Mouse (Mus musculus) fibroblast of lung, adult 2 months (primary cell): ENCODE measurements around the gene Adcy10.

Experiments
- DNase-seq: peaks from one replicate; pipeline ENCODE4 v3.0.0-alpha.2; 2011; ENCODE audit warnings: low read depth

Adcy10 gene

GRCm38 (mm10) chr1:165484688-165485233 is at the start of gene Adcy10:
Gene Adcy10 (plus strand): TSS chr1:165485183.
- peak; percentile 31 for DNase-seq

- DNase-seq, result no peak
These were observed 46.5 kb upstream of the Adcy10 start for GRCm38 (mm10) chr1:165438289-165439021.

- no peak for DNase-seq
These were observed 44.2 kb upstream of the Adcy10 start for GRCm38 (mm10) chr1:165440788-165441187.

- DNase-seq, result no peak
These were observed 43.8 kb upstream of the Adcy10 start for GRCm38 (mm10) chr1:165441201-165441600.

DNA sequence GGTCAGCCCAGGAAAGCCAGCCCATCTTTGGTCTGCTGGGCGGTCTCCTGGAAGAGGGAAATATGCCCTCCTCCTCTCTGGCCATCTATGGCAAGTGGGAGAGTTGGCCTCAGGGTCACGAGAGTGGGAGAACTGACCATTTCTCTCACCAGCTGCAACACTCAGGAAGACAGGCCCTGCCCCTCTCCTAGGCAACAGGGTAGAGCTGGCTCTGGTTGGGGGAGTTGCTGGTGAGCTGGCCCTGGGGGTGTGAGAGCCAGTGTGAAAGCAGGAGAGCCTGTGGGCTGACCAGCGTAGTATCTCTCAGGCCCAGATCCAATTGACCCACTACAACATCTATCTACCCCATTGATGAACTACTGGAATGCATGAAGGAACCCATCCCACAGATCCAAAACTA is 43.3 kb upstream of the Adcy10 start:
- DNase-seq, result no peak

GRCm38 (mm10) chr1:165459041-165459502 is 25.9 kb upstream of the Adcy10 start:
- no peak for DNase-seq

DNA sequence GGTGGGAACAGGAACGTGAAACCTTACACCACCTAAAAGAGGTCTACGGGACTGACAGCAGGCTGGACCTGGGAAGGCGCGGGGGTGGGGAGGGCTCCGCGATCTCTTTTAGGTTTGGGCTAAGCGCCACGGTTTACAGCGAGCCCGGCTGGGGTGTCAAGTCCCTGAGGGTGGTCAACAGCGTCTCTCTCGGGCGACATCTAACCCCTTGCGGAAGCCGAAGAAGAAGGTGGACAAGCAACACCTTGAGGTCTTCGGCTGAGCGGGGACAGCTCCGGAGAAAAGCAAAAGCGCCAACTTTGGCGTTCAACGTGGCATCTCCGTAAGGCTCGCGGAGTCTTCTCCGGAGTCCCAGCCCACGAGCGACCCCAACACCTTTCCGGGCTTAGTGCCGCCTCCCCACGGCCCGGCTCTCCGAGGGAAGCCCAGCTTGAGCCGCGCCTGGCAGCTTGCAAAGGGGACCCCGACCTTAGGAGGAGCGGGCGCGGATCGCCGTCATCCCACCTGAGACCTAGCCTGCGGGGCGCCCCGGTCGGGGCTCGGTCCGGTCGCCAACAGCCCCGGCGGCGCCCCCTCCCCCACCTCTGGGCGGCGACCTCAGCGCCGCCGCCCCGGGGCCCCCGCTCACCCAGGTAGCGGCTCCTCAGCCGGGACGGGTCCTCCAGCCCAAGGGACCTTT is 25.3 kb upstream of the Adcy10 start:
- peak; percentile 48 for DNase-seq

GRCm38 (mm10) chr1:165460360-165460800 is 24.6 kb upstream of the Adcy10 start, which contains the start of the genes Dcaf6 and Mpc2:
Gene Dcaf6 (minus strand): TSS chr1:165460475.
Gene Mpc2 (plus strand): TSS chr1:165460637.
- peak; percentile 84 for DNase-seq

DNA sequence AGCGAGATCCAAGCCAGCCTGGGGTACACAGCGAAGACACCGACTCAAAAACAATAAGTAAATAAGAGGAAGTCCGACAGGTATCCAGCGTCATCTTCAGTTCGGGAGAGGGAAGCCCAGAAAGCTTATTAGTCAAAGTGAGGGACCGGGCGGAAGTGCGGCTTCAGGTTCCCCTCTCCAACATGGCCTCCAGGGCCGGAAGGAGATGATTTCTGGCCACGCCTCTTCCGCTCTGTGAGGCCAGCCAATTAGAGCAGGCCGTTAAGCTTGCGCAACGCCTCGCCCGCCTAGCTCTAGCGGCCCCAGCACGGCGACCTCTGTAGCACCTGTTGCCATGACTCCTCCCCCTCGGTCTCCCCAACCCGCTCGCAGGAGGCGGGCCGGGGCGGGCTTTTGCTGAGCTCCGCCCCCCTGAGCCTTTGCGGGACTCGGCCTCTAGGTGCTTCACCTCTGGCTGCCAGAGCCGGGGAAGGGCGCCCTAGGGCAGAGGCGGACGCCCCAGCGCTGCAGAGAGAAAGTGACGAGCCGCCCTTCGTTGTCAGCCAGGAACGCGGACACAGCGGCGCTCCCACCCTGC is 24.1 kb upstream of the Adcy10 start:
- DNase-seq, result peak; percentile 98

GRCm38 (mm10) chr1:165461681-165462080 is 23.3 kb upstream of the Adcy10 start:
- no peak for DNase-seq

- no peak for DNase-seq
These were observed 22.1 kb upstream of the Adcy10 start for GRCm38 (mm10) chr1:165462861-165463260.

- no peak for DNase-seq
These were observed 20.4 kb upstream of the Adcy10 start for GRCm38 (mm10) chr1:165464574-165464973.

DNA sequence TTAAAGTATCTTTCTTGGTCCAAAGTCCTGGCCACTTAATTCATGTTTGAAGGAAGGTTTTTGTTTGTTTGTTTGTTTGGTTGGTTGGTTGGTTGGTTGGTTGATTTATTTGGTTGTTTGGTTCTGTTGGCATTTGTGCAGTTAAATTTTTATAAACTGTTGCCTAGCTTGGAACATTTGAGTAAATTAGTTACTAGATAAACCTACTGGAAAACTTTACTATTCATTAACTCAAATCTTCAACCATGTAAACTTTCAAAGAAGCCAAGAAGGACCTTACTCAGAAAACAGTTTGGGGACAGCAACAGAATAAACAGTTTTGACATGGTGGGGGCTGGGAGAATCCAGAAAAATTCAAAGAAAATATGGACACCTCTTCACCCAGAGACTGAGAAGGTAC is 16.0 kb upstream of the Adcy10 start:
- no peak for DNase-seq

DNA sequence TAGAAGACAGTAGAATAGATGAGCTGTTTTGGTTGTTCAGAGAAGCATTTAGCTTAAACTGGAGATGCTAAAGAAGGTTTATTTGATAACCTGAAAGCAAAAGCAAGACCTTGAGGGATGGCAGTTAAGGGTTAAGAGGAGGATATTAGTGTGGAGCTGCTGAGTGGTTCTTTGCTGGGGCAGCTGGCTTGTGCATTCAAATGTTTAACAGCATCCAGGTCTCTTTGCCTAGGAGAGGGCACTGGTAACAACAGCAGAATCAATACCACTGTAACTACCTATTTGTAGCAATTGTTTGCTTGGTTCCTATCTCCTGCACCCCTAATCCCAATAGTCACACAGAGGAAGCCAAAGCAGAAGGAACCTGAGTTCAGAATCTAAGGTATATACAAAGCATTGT is 15.3 kb upstream of the Adcy10 start:
- DNase-seq, result no peak

- no peak for DNase-seq
These were observed 13.5 kb upstream of the Adcy10 start for GRCm38 (mm10) chr1:165471490-165471889.

- DNase-seq, result no peak
These were observed 1.1 kb downstream of the Adcy10 start for GRCm38 (mm10) chr1:165486108-165486507.

- DNase-seq, result no peak
These were observed 4.2 kb downstream of the Adcy10 start for GRCm38 (mm10) chr1:165489197-165489596.

- DNase-seq, result peak; percentile 62
These were observed 13.9 kb downstream of the Adcy10 start for GRCm38 (mm10) chr1:165498856-165499255.

DNA sequence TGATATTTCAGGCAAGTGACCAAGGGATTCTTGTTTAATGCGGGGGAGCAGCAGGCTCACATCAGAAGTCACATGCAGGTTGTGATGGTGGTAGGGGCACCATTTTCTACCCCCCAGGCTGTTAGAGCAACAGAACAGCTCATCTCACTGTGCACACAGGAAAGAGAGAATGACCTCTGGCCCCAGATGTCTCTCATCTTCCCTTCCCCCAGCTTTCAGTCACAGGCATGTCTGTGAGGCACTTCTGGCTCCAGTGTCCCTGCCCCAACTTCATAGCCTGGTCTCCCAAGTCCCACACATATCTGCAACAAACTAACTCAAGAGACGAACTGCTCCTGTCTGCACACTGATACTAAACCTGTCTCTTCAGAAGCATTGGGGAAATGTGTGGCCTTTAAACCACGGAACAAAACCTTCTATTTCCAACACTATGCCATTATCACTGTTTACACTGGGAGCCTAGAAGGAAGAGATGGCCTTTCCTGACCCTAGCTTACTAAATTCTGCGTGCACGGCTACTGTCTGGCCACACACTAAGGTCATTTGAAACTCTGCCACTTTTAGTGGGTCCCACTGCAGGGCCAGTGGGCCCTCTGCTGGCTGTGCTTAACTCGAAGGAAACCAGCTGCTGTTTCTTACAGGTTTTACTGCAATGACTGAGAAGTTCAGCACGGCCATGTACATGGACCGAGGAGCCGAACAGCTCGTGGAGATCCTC is 18.5 kb downstream of the Adcy10 start:
- DNase-seq, result peak; percentile 37

GRCm38 (mm10) chr1:165506303-165506702 is 21.3 kb downstream of the Adcy10 start:
- no peak for DNase-seq

DNA sequence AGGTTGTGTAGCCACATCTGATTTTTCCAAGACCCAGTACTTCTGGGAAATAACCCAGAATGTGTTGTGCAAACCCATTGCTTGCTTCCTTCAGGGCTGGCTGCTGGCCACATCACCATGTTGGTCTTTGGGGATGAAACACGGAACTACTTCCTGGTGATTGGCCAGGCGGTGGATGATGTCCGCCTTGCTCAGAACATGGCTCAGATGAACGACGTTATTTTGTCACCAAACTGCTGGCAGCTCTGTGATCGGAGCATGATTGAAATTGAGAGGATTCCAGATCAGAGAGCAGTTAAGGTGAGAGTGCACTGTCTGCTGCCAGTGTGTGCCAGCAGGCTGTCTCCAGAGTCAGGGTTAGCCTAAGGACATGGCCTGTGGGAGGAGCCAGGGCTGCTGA is 25.2 kb downstream of the Adcy10 start:
- no peak for DNase-seq

DNA sequence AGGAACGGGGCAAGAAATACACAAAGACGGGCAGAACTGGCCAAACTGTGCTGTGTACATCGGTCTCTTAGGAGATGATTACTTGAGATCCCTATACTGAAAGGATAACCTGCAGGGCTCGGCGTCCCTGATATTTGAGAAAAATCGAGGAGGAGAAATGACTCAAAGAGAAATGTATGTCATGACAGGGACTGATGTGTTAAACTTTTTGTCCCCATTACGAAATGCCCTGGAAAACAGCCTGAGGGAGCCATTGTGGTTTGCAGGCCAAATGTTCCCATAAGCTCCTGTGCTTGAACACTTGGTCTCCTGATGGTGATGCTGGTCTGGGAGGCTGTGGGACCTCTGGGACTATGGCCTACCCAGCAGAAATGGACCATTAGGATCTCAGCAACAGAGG is 35.7 kb downstream of the Adcy10 start:
- no peak for DNase-seq
